Mouse (Mus musculus): ENCODE results near the gene Dock10. TPM values are rescaled to one million over a fixed set of nuclear protein-coding genes. Genes with fewer than 3 reads are reported as not detected.

The Dock10 gene
- polyA plus RNA-seq, 1 experiment from 2014 or later = 2.8 TPM

DNA sequence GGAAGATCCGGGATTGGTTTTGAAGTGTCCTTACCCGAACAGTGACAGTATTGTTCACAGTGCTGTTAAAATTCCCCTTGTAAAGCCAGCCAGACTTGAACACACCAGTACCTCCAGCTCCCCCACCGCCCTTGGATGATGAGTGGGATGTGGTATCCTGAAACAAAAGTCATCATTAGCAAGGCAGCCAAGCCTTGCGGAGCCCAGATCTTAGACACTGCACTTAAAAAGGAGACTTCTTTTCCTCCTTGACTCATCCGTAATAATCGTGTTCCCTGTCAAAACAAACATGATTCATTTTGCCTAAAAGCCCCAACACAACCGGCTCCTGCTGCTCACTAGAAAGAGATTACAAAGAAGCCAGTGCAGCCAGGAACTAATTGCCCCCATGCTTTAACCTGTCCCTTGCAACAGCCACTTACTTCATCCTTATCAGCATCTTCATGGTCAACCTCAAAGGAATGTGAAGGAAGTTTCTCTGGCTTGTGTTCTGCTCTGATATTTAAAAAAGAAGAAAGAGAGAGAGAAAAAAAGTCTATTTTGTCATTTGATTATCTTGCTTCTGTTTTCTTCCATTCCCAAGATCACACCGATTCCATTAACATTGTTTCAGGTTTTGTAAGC lies 152.1 kb downstream of the Dock10 start:
- H3K36me3 ChIP-seq = no peaks in the 10 kb centered on the region
- H3K4me2 ChIP-seq = no peak overlapping the region
- H3K27ac ChIP-seq (replicated peaks) = no peak overlapping the region
- WGBS = 50% methylated on average over 8 of the region's 8 CpGs
- ATAC-seq (ENCODE audit: extremely low read depth, insufficient number of reproducible peaks, low FRiP score, low TSS enrichment) = no peak
- H3K9ac ChIP-seq = no peak overlapping the region
- H3K4me1 ChIP-seq = peaks cover 4% of the 10 kb centered on the region
- H3K9me3 ChIP-seq = no peaks in the 10 kb centered on the region
- H3K4me3 ChIP-seq = no peak overlapping the region
- H3K27me3 ChIP-seq (replicated peaks) = no peaks in the 10 kb centered on the region

DNA sequence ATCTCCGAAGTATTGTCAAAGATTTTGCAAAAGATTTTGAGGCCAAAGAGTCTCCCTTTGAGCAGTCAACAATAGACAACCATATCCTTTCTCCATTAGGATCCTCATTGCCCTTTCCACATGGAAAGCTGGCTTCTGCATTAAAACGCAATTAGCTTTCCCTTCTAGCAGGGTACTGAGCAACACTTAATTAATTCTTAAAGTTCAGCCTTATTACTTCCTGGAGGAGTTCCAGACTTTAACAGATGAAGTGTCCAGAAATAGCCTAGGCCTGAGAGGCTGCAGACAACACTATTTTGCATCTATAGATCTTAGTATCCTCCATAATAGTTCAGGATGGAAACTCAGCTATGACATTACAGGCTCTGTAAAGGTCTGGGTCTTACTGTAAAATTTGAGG lies 154.0 kb downstream of the Dock10 start:
- Histone ChIP-seq H3K4me3 (no peak overlapping the region), H3K9me3 (no peaks in the 10 kb centered on the region), H3K27ac (replicated peaks) (no peak overlapping the region), H3K27me3 (replicated peaks) (no peaks in the 10 kb centered on the region), H3K4me1 (peaks cover 4% of the 10 kb centered on the region), H3K4me2 (no peak overlapping the region), H3K36me3 (no peaks in the 10 kb centered on the region), H3K9ac (no peak overlapping the region)
- ATAC-seq (ENCODE audit: extremely low read depth, insufficient number of reproducible peaks, low FRiP score, low TSS enrichment) = no peak
- WGBS = 74% methylated on average over 2 of the region's 2 CpGs

DNA sequence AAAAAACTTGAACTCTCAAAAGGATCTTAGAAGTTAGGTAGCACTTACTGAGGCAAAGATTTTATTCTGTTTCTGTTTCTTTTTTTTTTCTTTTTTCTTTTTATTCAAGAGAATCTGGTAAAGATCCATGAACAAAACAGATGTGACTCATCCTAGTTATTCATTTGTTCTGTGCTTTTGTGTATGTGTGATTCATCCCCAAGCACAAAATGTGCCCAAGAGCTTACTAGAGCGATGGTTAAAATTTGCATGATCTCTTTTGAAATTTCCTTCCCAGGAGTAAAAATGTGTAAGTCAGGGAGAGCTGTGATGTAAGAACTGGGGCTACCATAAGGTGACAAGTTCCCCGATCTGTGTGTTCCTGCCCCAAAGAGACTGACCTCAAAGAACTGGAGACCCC lies 155.2 kb downstream of the Dock10 start:
- no peak overlapping the region for H3K4me3 ChIP-seq
- ATAC-seq (ENCODE audit: extremely low read depth, insufficient number of reproducible peaks, low FRiP score, low TSS enrichment) = no peak
- no peak overlapping the region for H3K4me2 ChIP-seq
- H3K36me3 ChIP-seq = no peaks in the 10 kb centered on the region
- peaks cover 4% of the 10 kb centered on the region for H3K4me1 ChIP-seq
- no peaks in the 10 kb centered on the region for H3K9me3 ChIP-seq
- H3K27me3 ChIP-seq (replicated peaks) = no peaks in the 10 kb centered on the region
- H3K27ac ChIP-seq (replicated peaks) = no peak overlapping the region
- 74% methylated on average over 2 of the region's 2 CpGs for WGBS
- no peak overlapping the region for H3K9ac ChIP-seq

DNA sequence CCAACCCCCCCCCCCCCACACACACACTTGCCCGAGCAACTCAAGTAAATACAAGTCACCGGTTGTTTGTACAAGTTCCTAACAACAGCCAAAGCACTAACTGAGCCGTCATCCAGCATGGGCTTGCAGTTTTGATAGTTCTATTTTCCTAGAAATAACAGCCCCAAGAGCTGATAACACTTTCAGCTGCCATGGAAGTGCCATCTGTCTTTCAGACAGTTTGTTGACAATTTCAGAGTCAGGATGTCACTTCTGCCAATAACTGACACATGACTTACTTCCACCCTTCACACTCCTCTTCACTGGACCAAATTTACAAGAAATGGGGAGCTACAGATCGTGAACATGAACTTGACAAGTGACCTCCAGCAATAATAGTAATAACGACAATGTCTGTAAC lies 175.0 kb downstream of the Dock10 start:
- Histone ChIP-seq H3K36me3 (no peaks in the 10 kb centered on the region), H3K27ac (replicated peaks) (no peak overlapping the region), H3K9ac (no peak overlapping the region), H3K4me2 (no peak overlapping the region), H3K27me3 (replicated peaks) (no peaks in the 10 kb centered on the region), H3K9me3 (no peaks in the 10 kb centered on the region), H3K4me1 (no peaks in the 10 kb centered on the region), H3K4me3 (no peak overlapping the region)
- ATAC-seq (ENCODE audit: extremely low read depth, insufficient number of reproducible peaks, low FRiP score, low TSS enrichment) = no peak
- 65% methylated on average over 5 of the region's 5 CpGs for WGBS

DNA sequence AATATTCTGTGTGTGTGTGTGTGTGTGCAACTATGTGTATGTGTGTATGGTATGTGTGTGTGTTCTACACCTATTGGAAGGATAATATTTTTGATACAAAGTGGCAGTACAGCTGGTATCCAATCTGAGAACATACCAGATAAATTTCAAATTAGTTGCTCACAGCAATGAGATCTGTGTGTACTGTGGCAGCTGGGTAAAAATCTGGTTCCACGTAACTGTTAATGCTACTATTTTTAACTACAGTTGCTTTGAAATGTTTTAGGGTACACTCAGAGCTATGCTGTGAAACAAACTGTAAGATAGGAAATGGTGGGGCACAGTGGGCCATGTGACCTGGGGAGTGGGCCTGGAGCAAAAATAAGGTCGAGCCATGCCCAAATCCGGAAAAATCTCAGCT lies 176.1 kb downstream of the Dock10 start:
- no peak for ATAC-seq (ENCODE audit: extremely low read depth, insufficient number of reproducible peaks, low FRiP score, low TSS enrichment)

DNA sequence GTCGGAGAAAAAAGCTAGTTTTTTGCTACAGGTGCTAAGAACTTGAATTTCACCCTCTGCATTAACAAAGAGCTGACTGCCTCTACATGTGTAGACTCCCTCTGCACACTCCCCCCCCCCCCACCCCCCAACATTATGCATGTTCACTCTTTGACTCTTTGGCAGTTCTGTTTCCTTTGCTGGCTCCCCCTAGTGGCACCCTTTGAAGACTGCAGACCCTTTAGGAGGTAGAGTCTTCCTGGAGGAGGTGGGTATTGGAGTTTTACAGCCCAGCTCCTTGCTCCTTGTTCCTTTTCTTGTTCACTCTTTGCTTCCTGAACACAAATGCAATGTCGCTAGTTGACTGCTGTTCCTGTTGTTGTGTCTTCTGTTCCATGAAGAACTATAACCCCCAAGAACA lies 181.4 kb downstream of the Dock10 start:
- no peak overlapping the region for H3K9ac ChIP-seq
- no peaks in the 10 kb centered on the region for H3K36me3 ChIP-seq
- H3K9me3 ChIP-seq = no peaks in the 10 kb centered on the region
- no peaks in the 10 kb centered on the region for H3K4me1 ChIP-seq
- WGBS = 77% methylated on average over 2 of the region's 2 CpGs
- no peak overlapping the region for H3K4me2 ChIP-seq
- no peak overlapping the region for H3K27ac ChIP-seq (replicated peaks)
- no peak overlapping the region for H3K4me3 ChIP-seq
- ATAC-seq (ENCODE audit: extremely low read depth, insufficient number of reproducible peaks, low FRiP score, low TSS enrichment) = no peak
- H3K27me3 ChIP-seq (replicated peaks) = no peaks in the 10 kb centered on the region

More for the DNA sequence above, 176.1 kb downstream of the Dock10 start:
- no peak overlapping the region for H3K9ac ChIP-seq
- H3K27ac ChIP-seq (replicated peaks) = no peak overlapping the region
- no peak overlapping the region for H3K4me3 ChIP-seq
- 70% methylated on average over 3 of the region's 3 CpGs for WGBS
- H3K9me3 ChIP-seq = no peaks in the 10 kb centered on the region
- H3K4me2 ChIP-seq = no peak overlapping the region
- no peaks in the 10 kb centered on the region for H3K36me3 ChIP-seq
- H3K4me1 ChIP-seq = no peaks in the 10 kb centered on the region
- H3K27me3 ChIP-seq (replicated peaks) = no peaks in the 10 kb centered on the region

DNA sequence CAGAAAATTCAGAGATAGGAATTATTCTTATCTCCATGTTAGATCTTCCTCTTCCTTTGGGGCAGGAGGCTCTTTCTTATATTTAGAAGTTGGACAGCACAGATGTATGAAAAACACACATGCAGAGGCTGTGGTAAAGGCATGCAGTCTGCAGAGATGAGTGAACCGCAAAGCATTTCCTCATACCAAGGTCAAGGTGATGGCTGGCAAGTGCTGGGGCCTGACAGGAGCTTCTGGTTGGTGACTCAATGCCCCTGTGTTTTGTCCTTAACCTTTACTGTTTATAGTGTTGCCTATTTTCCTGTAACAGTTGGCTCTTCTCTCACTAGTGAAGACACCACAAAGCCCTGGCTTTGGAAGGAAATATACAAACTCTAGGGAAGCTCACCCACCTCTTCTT lies 201.9 kb downstream of the Dock10 start:
- WGBS = 88% methylated on average over 1 of the region's 1 CpGs
- Histone ChIP-seq H3K27ac (replicated peaks) (no peak overlapping the region), H3K9me3 (no peaks in the 10 kb centered on the region), H3K4me3 (no peak overlapping the region), H3K4me1 (no peaks in the 10 kb centered on the region), H3K27me3 (replicated peaks) (no peaks in the 10 kb centered on the region), H3K4me2 (no peak overlapping the region), H3K9ac (no peak overlapping the region), H3K36me3 (peaks cover 3% of the 10 kb centered on the region; the same call in 1 of the 2 replicates)
- no peak for ATAC-seq (ENCODE audit: extremely low read depth, insufficient number of reproducible peaks, low FRiP score, low TSS enrichment)

DNA sequence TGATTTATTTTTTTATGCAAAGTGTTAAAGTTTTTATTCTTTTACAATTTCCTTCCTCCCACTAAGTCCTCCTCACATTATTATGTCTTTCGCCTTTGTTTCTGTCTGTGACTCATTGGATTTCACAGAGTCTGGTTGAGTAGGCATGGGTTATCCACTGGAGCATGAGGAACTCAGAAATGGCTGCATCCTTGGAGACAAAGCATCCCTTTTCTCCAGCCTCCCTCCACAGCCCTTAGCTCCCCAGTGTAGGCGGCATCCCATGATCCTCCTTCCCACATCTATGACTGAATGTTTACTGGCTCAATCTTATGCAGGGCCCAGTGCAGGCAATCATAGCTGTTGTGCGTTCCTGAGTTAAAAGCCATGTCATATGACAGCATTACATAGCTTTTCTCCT lies 216.8 kb downstream of the Dock10 start:
- Histone ChIP-seq H3K9me3 (no peaks in the 10 kb centered on the region), H3K4me3 (no peak overlapping the region), H3K36me3 (peaks cover 4% of the 10 kb centered on the region), H3K27me3 (replicated peaks) (no peaks in the 10 kb centered on the region), H3K4me1 (no peaks in the 10 kb centered on the region), H3K27ac (replicated peaks) (no peak overlapping the region), H3K4me2 (no peak overlapping the region), H3K9ac (no peak overlapping the region)
- WGBS = 81% methylated on average over 3 of the region's 3 CpGs
- no peak for ATAC-seq (ENCODE audit: extremely low read depth, insufficient number of reproducible peaks, low FRiP score, low TSS enrichment)

DNA sequence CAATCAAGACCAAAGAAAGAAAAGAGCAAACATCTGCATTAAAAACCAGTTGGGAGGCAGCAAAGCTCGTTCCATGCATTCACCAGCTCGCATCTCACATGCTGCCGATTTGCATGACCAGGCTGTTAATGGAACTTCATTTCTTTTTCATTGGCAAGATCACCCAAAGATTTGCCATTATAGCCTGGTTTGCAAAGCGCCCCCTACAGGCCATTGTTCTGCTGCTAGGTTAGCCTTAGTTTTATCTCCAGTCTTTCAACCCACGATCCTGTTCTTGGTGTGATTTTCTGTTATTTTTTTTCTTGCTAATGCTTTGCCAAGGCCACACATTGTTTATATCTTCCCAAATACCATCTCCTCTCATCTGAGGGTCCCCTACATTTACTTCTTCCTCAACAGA lies 236.1 kb downstream of the Dock10 start:
- ATAC-seq (ENCODE audit: extremely low read depth, insufficient number of reproducible peaks, low FRiP score, low TSS enrichment) = no peak
- 64% methylated on average over 5 of the region's 5 CpGs for WGBS

DNA sequence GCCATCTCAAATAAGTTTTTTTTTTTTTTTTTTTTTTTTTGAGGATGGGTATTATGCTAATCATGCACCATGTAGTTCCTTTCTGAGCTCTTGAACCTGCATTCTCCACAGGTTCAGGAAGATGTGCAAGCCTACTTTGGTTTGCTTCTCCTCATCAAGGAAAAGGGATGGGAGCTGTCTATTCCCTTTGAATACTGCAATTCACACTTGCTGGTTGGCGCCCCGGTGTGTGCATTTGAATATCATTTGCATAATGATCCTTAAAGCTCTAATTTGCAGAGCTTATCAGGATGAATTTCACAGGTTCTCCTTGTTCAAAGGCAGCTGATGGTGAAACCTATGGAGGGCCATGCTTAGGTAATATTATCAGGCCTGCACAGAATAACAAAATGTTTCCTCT lies 237.9 kb downstream of the Dock10 start:
- WGBS = 24% methylated on average over 2 of the region's 2 CpGs
- Histone ChIP-seq H3K4me2 (no peak overlapping the region), H3K4me1 (no peaks in the 10 kb centered on the region), H3K36me3 (no peaks in the 10 kb centered on the region), H3K27ac (replicated peaks) (no peak overlapping the region), H3K9ac (no peak overlapping the region), H3K4me3 (no peak overlapping the region), H3K9me3 (no peaks in the 10 kb centered on the region), H3K27me3 (replicated peaks) (no peaks in the 10 kb centered on the region)
- ATAC-seq (ENCODE audit: extremely low read depth, insufficient number of reproducible peaks, low FRiP score, low TSS enrichment) = no peak

More for the DNA sequence above, 236.1 kb downstream of the Dock10 start:
- Histone ChIP-seq H3K9ac (no peak overlapping the region), H3K27me3 (replicated peaks) (no peaks in the 10 kb centered on the region), H3K27ac (replicated peaks) (no peak overlapping the region), H3K9me3 (no peaks in the 10 kb centered on the region), H3K4me2 (no peak overlapping the region), H3K36me3 (no peaks in the 10 kb centered on the region), H3K4me1 (no peaks in the 10 kb centered on the region), H3K4me3 (no peak overlapping the region)

DNA sequence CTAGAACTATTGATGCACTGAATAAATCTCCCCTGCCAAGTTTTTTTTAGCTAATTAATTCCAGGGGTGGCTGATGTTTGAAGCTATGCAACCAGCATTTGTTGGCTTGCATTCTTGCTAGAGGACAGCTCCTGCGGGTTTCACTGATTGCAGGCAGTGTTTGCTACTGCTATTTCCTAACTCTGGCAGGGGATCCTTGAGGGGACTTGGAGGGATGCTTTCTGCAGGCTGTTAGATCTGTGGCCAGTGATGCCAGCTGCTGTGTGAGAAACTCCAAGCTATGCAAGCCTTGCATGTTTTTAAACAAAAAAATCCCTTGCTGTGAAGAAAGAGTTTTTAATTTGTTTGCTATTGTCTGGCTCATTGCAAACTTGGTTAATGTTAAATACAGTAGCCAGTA lies 238.4 kb downstream of the Dock10 start:
- Histone ChIP-seq H3K9me3 (no peaks in the 10 kb centered on the region), H3K9ac (no peak overlapping the region), H3K27ac (replicated peaks) (no peak overlapping the region), H3K4me1 (no peaks in the 10 kb centered on the region), H3K4me2 (no peak overlapping the region), H3K27me3 (replicated peaks) (no peaks in the 10 kb centered on the region), H3K4me3 (no peak overlapping the region), H3K36me3 (no peaks in the 10 kb centered on the region)
- 0% methylated on average over 1 of the region's 1 CpGs for WGBS
- no peak for ATAC-seq (ENCODE audit: extremely low read depth, insufficient number of reproducible peaks, low FRiP score, low TSS enrichment)

DNA sequence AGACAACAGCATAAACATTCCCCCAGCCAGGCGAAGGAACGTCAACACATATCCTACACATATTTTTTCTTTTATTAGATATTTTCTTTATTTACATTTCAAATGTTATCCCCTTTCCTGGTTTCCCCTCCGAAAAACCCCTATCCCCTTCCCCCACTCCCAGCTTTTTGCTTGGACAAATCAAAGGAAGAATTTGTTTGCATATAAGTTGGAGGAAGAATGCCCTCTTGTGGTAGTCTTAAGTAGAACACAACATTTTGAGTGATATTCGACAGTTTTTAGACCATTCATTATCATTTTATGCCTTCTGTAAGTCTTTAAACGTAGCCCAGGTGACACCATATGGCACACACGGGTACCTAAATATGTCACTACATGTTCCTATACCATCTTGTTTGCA lies 242.5 kb downstream of the Dock10 start:
- H3K27ac ChIP-seq (replicated peaks) = no peak overlapping the region
- H3K27me3 ChIP-seq (replicated peaks) = no peaks in the 10 kb centered on the region
- no peaks in the 10 kb centered on the region for H3K4me1 ChIP-seq
- H3K9ac ChIP-seq = no peak overlapping the region
- no peak overlapping the region for H3K4me3 ChIP-seq
- H3K9me3 ChIP-seq = no peaks in the 10 kb centered on the region
- WGBS = 40% methylated on average over 6 of the region's 6 CpGs
- no peaks in the 10 kb centered on the region for H3K36me3 ChIP-seq
- ATAC-seq (ENCODE audit: extremely low read depth, insufficient number of reproducible peaks, low FRiP score, low TSS enrichment) = no peak
- no peak overlapping the region for H3K4me2 ChIP-seq

All from heart, embryonic 13.5 days (tissue).